Mouse (Mus musculus) lung, embryonic 14.5 days (tissue): Measurements from ENCODE around the gene Dock11. TPM values are rescaled to one million over a fixed set of nuclear protein-coding genes. Genes with fewer than 3 reads are reported as not detected.

Experiments
- ATAC-seq: fragments of 200-750 bp; cut with Nextera tagmentation; 2 replicates; pipeline ENCODE4 v1.8.0; 2017; ENCODE audit warnings: mild to moderate bottlenecking, moderate TSS enrichment, moderate library complexity; ENCODE audit not compliant: insufficient read depth
- DNase-seq: peaks from one replicate; pipeline ENCODE4 v3.0.0-alpha.2; 2015
- H3K27ac ChIP-seq: fragments of 300-500 bp; sonication (generic); 2 replicates; pipeline ENCODE4 v1.5.1; 2014; ENCODE audit warnings: low read depth, mild to moderate bottlenecking, moderate library complexity
- H3K27me3 ChIP-seq: fragments of 300-500 bp; sonication (generic); 2 replicates; pipeline ENCODE4 v1.6.1; 2014; ENCODE audit warnings: low read length, control low read depth; ENCODE audit not compliant: insufficient read depth
- H3K36me3 ChIP-seq: fragments of 300-500 bp; sonication (generic); 2 replicates; pipeline ENCODE4 v1.6.1; 2014; ENCODE audit warnings: control low read depth; ENCODE audit not compliant: insufficient read depth
- H3K4me1 ChIP-seq: fragments of 300-500 bp; sonication (generic); 2 replicates; pipeline ENCODE4 v1.6.1; 2014; ENCODE audit warnings: antibody characterized with exemption, control low read depth; ENCODE audit not compliant: insufficient read depth
- H3K4me2 ChIP-seq: fragments of 300-500 bp; sonication (generic); 2 replicates; pipeline ENCODE4 v1.6.1; 2014; ENCODE audit warnings: mild to moderate bottlenecking
- H3K4me3 ChIP-seq: fragments of 300-500 bp; sonication (generic); 2 replicates; pipeline ENCODE4 v1.5.1; 2014; ENCODE audit warnings: low read depth, low read length
- H3K9ac ChIP-seq: fragments of 300-500 bp; sonication (generic); 2 replicates; pipeline ENCODE4 v1.6.1; 2014
- H3K9me3 ChIP-seq: fragments of 300-500 bp; sonication (generic); 2 replicates; pipeline ENCODE4 v1.6.1; 2016; ENCODE audit warnings: low read depth, low read length, control low read depth
- CTCF ChIP-seq: IDR thresholded peaks from 2 replicates; pipeline ENCODE4 v1.5.1; 2016; ENCODE audit warnings: antibody characterized with exemption, low read depth
- WGBS: fragments of 180-500 bp; shearing (Covaris S2); extraction: QIAGEN DNeasy Blood & Tissue Kit; methylation state at CpG from one replicate; pipeline ENCODE4 v1.1.7; 2014; 5-methylcytosine and 5-hydroxymethylcytosine counted together
- polyA plus RNA-seq: library from polyadenylated mRNA; unstranded; fragments of >200 nt; fragmentation: Nextera tagmentation; extraction: Ambion mirVana; gene quantifications from 2 replicates; pipeline ENCODE4 v1.2.1, GENCODE M21; 2014

Gene Dock11
- polyA plus RNA-seq, 1 experiment from 2014 or later, result 10.4 TPM

GRCm38 (mm10) chrX:35897648-35898500, 9.2 kb downstream of the Dock11 start:
- H3K9ac ChIP-seq, result no peak overlapping the region
- ATAC-seq (no peak), DNase-seq (no peak)
- no peaks in the 10 kb centered on the region for H3K9me3 ChIP-seq
- WGBS, result 70% methylated on average over 11 of the region's 11 CpGs
- H3K36me3 ChIP-seq, result no peaks in the 10 kb centered on the region
- H3K4me2 ChIP-seq, result no peak overlapping the region
- H3K27ac ChIP-seq, result no peak overlapping the region
- no peak overlapping the region for H3K4me3 ChIP-seq
- TF ChIP-seq CTCF, result no peak
- no peaks in the 10 kb centered on the region for H3K27me3 ChIP-seq
- H3K4me1 ChIP-seq, result no peaks in the 10 kb centered on the region

DNA sequence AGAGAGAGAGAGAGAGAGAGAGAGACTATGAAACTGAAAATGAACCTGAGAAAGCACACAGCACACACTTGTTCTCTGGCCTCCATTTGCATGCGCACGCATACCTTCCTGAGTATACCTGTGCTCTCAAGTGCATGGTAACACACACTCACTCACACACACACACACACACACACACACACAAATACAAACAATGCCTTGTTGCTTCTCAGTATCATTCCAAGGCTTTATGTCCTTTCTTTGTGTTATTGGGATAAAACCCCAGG, 9.8 kb downstream of the Dock11 start:
- Histone ChIP-seq H3K36me3 (no peaks in the 10 kb centered on the region), H3K9me3 (no peaks in the 10 kb centered on the region), H3K4me3 (no peak overlapping the region), H3K27me3 (no peaks in the 10 kb centered on the region), H3K9ac (no peak overlapping the region), H3K4me2 (no peak overlapping the region), H3K27ac (no peak overlapping the region), H3K4me1 (no peaks in the 10 kb centered on the region)
- no peak for ATAC-seq
- TF ChIP-seq CTCF, result no peak
- 96% methylated on average over 2 of the region's 2 CpGs for WGBS
- no peak for DNase-seq

DNA sequence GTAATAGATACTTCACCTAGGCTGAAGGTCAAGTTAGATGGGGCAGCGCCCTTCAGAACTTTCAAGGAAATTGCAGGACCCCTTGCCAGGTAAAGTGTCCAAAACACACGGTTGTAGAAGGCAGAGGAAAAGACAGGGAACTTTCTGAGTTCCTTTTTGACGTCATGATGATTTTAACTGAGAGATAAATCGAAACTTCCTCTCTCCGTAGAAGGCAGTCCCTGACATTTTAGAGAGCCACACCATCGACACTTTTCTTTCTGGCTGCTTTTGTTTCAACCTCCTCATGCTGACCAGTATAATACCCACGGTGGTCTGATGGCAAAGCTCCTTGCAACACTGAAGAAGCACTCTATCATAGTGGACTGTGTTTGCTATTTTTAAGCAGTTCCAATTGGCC, 15.7 kb downstream of the Dock11 start:
- Histone ChIP-seq H3K4me3 (no peak overlapping the region), H3K4me2 (no peak overlapping the region), H3K9me3 (no peaks in the 10 kb centered on the region), H3K27me3 (no peaks in the 10 kb centered on the region), H3K9ac (no peak overlapping the region), H3K36me3 (no peaks in the 10 kb centered on the region), H3K27ac (no peak overlapping the region), H3K4me1 (no peaks in the 10 kb centered on the region)
- 49% methylated on average over 7 of the region's 7 CpGs for WGBS
- ATAC-seq, result no peak
- TF ChIP-seq CTCF, result no peak
- no peak for DNase-seq

DNA sequence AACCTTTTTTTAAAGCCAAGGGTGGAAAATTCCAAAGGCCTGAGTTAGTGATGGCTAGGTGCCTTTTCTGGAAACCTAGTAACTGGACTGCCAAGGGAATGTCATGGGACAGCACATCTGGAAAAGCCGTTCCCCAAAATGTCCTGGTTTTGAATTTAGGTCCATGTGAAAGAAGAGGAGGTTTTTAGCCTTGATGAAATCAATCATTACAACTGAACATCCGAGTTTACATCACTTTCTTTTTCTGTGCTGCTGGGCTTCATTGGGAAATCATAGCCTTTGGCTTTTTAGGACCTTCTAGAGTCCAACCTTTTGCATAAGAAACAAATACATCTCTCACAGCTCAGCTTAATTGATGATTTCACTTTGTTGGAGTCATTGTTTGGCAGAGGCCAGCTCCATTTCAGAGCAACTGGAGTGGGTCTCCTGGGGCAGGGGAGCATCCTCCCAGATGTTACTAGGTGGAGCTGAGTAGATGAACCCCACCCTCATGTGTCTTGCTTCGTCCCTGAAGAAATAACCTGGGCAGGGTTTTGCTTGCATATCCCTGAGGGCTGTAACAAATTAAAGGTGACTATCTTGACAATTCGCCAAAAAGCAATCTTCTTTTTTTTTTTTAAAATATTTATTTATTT, 18.2 kb downstream of the Dock11 start:
- no peaks in the 10 kb centered on the region for H3K36me3 ChIP-seq
- no peaks in the 10 kb centered on the region for H3K4me1 ChIP-seq
- DNase-seq (no peak), ATAC-seq (no peak)
- WGBS, result 71% methylated on average over 4 of the region's 4 CpGs
- H3K4me3 ChIP-seq, result no peak overlapping the region
- no peak overlapping the region for H3K4me2 ChIP-seq
- no peak for TF ChIP-seq CTCF
- no peaks in the 10 kb centered on the region for H3K27me3 ChIP-seq
- H3K9ac ChIP-seq, result no peak overlapping the region
- no peaks in the 10 kb centered on the region for H3K9me3 ChIP-seq
- H3K27ac ChIP-seq, result no peak overlapping the region

GRCm38 (mm10) chrX:35919558-35919957, 30.9 kb downstream of the Dock11 start:
- DNase-seq (no peak), ATAC-seq (no peak)
- H3K4me1 ChIP-seq, result no peaks in the 10 kb centered on the region
- no peaks in the 10 kb centered on the region for H3K36me3 ChIP-seq
- WGBS, result 83% methylated on average over 2 of the region's 2 CpGs
- H3K9ac ChIP-seq, result no peak overlapping the region
- no peaks in the 10 kb centered on the region for H3K27me3 ChIP-seq
- H3K27ac ChIP-seq, result no peak overlapping the region
- no peaks in the 10 kb centered on the region for H3K9me3 ChIP-seq
- H3K4me2 ChIP-seq, result no peak overlapping the region
- no peak for TF ChIP-seq CTCF
- H3K4me3 ChIP-seq, result no peak overlapping the region

DNA sequence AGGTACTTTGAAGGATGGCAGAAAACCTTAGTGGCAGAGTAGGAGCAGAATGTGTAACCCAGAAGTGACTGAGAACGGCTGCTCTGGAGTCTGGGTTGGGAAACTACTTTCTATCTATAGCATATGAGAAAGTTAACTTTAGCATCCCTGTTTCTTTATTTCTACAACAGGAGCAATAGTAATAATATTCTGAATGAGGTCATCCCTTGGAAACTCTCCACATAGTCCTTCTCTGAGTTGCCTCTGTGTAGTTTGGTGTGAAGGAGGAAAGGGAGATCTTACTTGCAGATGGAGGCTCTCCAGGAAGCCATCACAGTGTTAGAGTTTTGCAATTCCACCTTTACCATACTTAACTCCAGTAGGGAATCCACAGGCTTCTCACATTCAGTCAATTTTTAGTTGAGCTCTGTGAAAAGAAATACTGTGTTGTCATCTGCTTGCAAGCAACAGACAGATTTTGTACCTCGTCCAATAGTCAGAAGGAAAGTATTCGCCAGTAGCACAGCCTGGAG, 31.5 kb downstream of the Dock11 start:
- no peak overlapping the region for H3K9ac ChIP-seq
- no peak for ATAC-seq
- 63% methylated on average over 3 of the region's 3 CpGs for WGBS

GRCm38 (mm10) chrX:35921922-35922321, 33.3 kb downstream of the Dock11 start:
- Histone ChIP-seq H3K27ac (no peak overlapping the region), H3K4me2 (no peak overlapping the region), H3K9ac (no peak overlapping the region), H3K36me3 (no peaks in the 10 kb centered on the region), H3K9me3 (no peaks in the 10 kb centered on the region), H3K4me1 (no peaks in the 10 kb centered on the region), H3K4me3 (no peak overlapping the region), H3K27me3 (no peaks in the 10 kb centered on the region)
- no peak for ATAC-seq
- no peak for DNase-seq
- 76% methylated on average over 3 of the region's 3 CpGs for WGBS
- TF ChIP-seq CTCF, result no peak

More for the DNA sequence above, 31.5 kb downstream of the Dock11 start:
- no peak for DNase-seq
- no peak for TF ChIP-seq CTCF
- no peaks in the 10 kb centered on the region for H3K9me3 ChIP-seq
- no peak overlapping the region for H3K27ac ChIP-seq
- no peaks in the 10 kb centered on the region for H3K4me1 ChIP-seq
- no peaks in the 10 kb centered on the region for H3K27me3 ChIP-seq
- no peaks in the 10 kb centered on the region for H3K36me3 ChIP-seq
- H3K4me2 ChIP-seq, result no peak overlapping the region
- no peak overlapping the region for H3K4me3 ChIP-seq
